Mouse (Mus musculus): Measurements from ENCODE around the gene Npr1.

The Npr1 gene

GRCm38 (mm10) chr3:90434073-90434730 lies 31.5 kb downstream of the Npr1 start:
- 39% methylated on average over 11 of the region's 11 CpGs for WGBS

- WGBS, result under 1% methylated on average over 51 of the region's 52 CpGs
Observed at GRCm38 (mm10) chr3:90433381-90434020, 32.2 kb downstream of the Npr1 start, which contains the start of gene Ints3. Gene Ints3, minus strand, starts transcription at chr3:90433622.

GRCm38 (mm10) chr3:90432811-90433219 lies 32.9 kb downstream of the Npr1 start:
- under 1% methylated on average over 12 of the region's 12 CpGs for WGBS

- WGBS, result 12% methylated on average over 2 of the region's 2 CpGs
Observed at GRCm38 (mm10) chr3:90432348-90432747, 33.3 kb downstream of the Npr1 start.

- WGBS, result 90% methylated on average over 3 of the region's 3 CpGs
Observed at GRCm38 (mm10) chr3:90429576-90429975, 36.1 kb downstream of the Npr1 start.

GRCm38 (mm10) chr3:90428186-90428585 lies 37.5 kb downstream of the Npr1 start:
- 80% methylated on average over 6 of the region's 6 CpGs for WGBS

- WGBS, result 100% methylated on average over 1 of the region's 1 CpGs
Observed at GRCm38 (mm10) chr3:90427574-90427973, 38.1 kb downstream of the Npr1 start.

GRCm38 (mm10) chr3:90425499-90425898 lies 40.2 kb downstream of the Npr1 start:
- 88% methylated on average over 2 of the region's 2 CpGs for WGBS

- 58% methylated on average over 6 of the region's 6 CpGs for WGBS
Observed at GRCm38 (mm10) chr3:90420696-90421095, 45.0 kb downstream of the Npr1 start.

- WGBS, result 81% methylated on average over 3 of the region's 3 CpGs
Observed at GRCm38 (mm10) chr3:90413011-90413396, 52.7 kb downstream of the Npr1 start.

- 43% methylated on average over 5 of the region's 5 CpGs for WGBS
Observed at GRCm38 (mm10) chr3:90412312-90413010, 53.2 kb downstream of the Npr1 start.

- 93% methylated on average over 3 of the region's 3 CpGs for WGBS
Observed at GRCm38 (mm10) chr3:90408721-90409120, 56.9 kb downstream of the Npr1 start.

GRCm38 (mm10) chr3:90406414-90406813 lies 59.3 kb downstream of the Npr1 start:
- WGBS, result 98% methylated on average over 5 of the region's 5 CpGs

GRCm38 (mm10) chr3:90404609-90405008 lies 61.1 kb downstream of the Npr1 start:
- 92% methylated on average over 4 of the region's 4 CpGs for WGBS

- WGBS, result 94% methylated on average over 3 of the region's 3 CpGs
Observed at GRCm38 (mm10) chr3:90404121-90404520, 61.5 kb downstream of the Npr1 start.

- WGBS, result 76% methylated on average over 4 of the region's 4 CpGs
Observed at GRCm38 (mm10) chr3:90400993-90401392, 64.7 kb downstream of the Npr1 start.

All from cerebral cortex, adult 2 months (tissue).